Comparison of ENCODE assay signal across 9 mouse cellular contexts in genomic region chr14:118986653-118987522, GRCm38 (mm10). TPM values are rescaled to one million over a fixed set of nuclear protein-coding genes. Genes with fewer than 3 reads are reported as not detected.
DNase-seq lines count a peak whose midpoint lies in the region; TF ChIP-seq lines count a peak whose summit lies in the region.
"Had no signal": no experiment of that assay in that cellular context is flagged by ENCODE, and none has a peak within 500 bp of the region (broad histone marks: within the 10 kb centered on the region; RNA-seq: fewer than 3 reads in every experiment).

No protein-coding gene starts in this region.

- H3K27ac ChIP-seq in ES-Bruce4 (ENCODE audit: insufficient read depth, low read length): no peak overlapping the region
- no peak overlapping the region for H3K27ac ChIP-seq in heart, embryonic 10.5 days
- H3K27ac ChIP-seq: heart, embryonic 15.5 days had no signal

- peak; percentile 83 for DNase-seq in adrenal gland, postnatal 10 days
- DNase-seq in embryo, embryonic 11.5 days (ENCODE audit: low read depth, low spot score): peak; percentile 41
- peak; percentile 78 for DNase-seq in heart, embryonic 10.5 days (ENCODE audit: low spot score)
- DNase-seq in kidney, postnatal 4 days: peak; percentile 83 to 85
- peak; percentile 67 for DNase-seq in lung, adult 2 months
- DNase-seq in ovary, postnatal 14 days (ENCODE audit: low spot score): peak; percentile 57
- peak; percentile 70 to 77 for DNase-seq in thymus, postnatal 36 days

- no peaks in the 10 kb centered on the region for H3K27me3 ChIP-seq in ES-Bruce4 (ENCODE audit: control insufficient read depth, insufficient read depth, low read length, poor library complexity, severe bottlenecking)
- H3K27me3 ChIP-seq in heart, embryonic 10.5 days (ENCODE audit: insufficient read depth, poor library complexity, severe bottlenecking): no peaks in the 10 kb centered on the region
- H3K27me3 ChIP-seq: heart, embryonic 15.5 days had no signal

- no peak for TF ChIP-seq POLR2A in ES-Bruce4 (IDR thresholded peaks at IDR 0.05; ENCODE audit: insufficient read depth, low read length)
- TF ChIP-seq POLR2A in lung, adult 2 months (IDR thresholded peaks at IDR 0.05; ENCODE audit: borderline replicate concordance, extremely low read depth, low read depth, low read length): no peak

- H3K36me3 ChIP-seq in ES-Bruce4 (ENCODE audit: control insufficient read depth, insufficient read depth, low read length, poor library complexity, severe bottlenecking): no peaks in the 10 kb centered on the region
- H3K36me3 ChIP-seq in heart, embryonic 10.5 days: peaks cover 18% of the 10 kb centered on the region

- TF ChIP-seq CTCF in ES-Bruce4 (IDR thresholded peaks at IDR 0.05; ENCODE audit: low read depth, low read length): peak; percentile 61
- TF ChIP-seq CTCF in lung, adult 2 months (IDR thresholded peaks at IDR 0.05; ENCODE audit: insufficient read depth, low read length): peak; percentile 74

- no peaks in the 10 kb centered on the region for H3K9me3 ChIP-seq in ES-Bruce4 (replicated peaks; ENCODE audit: control insufficient read depth, insufficient read depth, low read length, poor library complexity, severe bottlenecking)
- H3K9me3 ChIP-seq in heart, embryonic 10.5 days: no peaks in the 10 kb centered on the region
- H3K9me3 ChIP-seq: heart, embryonic 15.5 days had no signal

- 43% methylated on average over 16 of the region's 16 CpGs for WGBS in heart, embryonic 10.5 days
- WGBS in lung, adult 2 months: 46% methylated on average over 16 of the region's 16 CpGs

- no peak overlapping the region for H3K4me3 ChIP-seq in ES-Bruce4 (ENCODE audit: low read depth, low read length)
- H3K4me3 ChIP-seq in heart, embryonic 10.5 days: no peak overlapping the region
- H3K4me3 ChIP-seq in lung, adult 2 months (replicated peaks; ENCODE audit: extremely low read depth, low read depth, low read length): no peak overlapping the region
- H3K4me3 ChIP-seq: heart, embryonic 15.5 days had no signal

- TF ChIP-seq EP300 in ES-Bruce4 (IDR thresholded peaks at IDR 0.05; ENCODE audit: insufficient read depth, low read depth, low read length): no peak

- H3K4me1 ChIP-seq in ES-Bruce4 (ENCODE audit: control insufficient read depth, insufficient read depth, low read length): no peaks in the 10 kb centered on the region
- peaks cover 3% of the 10 kb centered on the region; the same call in 1 of the 2 replicates for H3K4me1 ChIP-seq in heart, embryonic 10.5 days
- peaks cover 2% of the 10 kb centered on the region; the same call in 1 of the 2 replicates for H3K4me1 ChIP-seq in lung, adult 2 months (ENCODE audit: control insufficient read depth, insufficient read depth, low read length)
- H3K4me1 ChIP-seq: heart, embryonic 15.5 days had no signal

- no peak overlapping the region for H3K9ac ChIP-seq in ES-Bruce4 (ENCODE audit: low read depth, poor library complexity, severe bottlenecking)
- H3K9ac ChIP-seq: heart, embryonic 15.5 days had no signal

RNA-seq across cellular contexts. Expression of gene Dnajc3, which starts 49.1 kb away (rescaled TPM):
- 32.4 and 33.2 TPM in 2 replicates for polyA plus RNA-seq in ES-Bruce4 (2011; ENCODE audit: insufficient read depth, insufficient read length, low read depth, missing spikeins)
- 10 to 100 TPM; 42.4 to 50.9 TPM for total RNA-seq in adrenal gland, postnatal 10 days (2021)
- polyA plus RNA-seq in heart, embryonic 10.5 days (2016; fragmentation: Nextera tagmentation; extraction: Ambion mirVana): 38.0 and 44.3 TPM in 2 replicates
- polyA plus RNA-seq in lung, adult 2 months (2012; rRNA removed): 20.9 and 22.7 TPM in 2 replicates
